Mouse (Mus musculus): Measurements from ENCODE around the gene Ripor1. TPM values are rescaled to one million over a fixed set of nuclear protein-coding genes. Genes with fewer than 3 reads are reported as not detected.

The Ripor1 gene
- polyA plus RNA-seq, 1 experiment from 2014 or later, result 33.0 TPM

GRCm38 (mm10) chr8:105571810-105572209 lies 33.2 kb upstream of the Ripor1 start:
- Histone ChIP-seq H3K4me3 (ENCODE audit: low read depth, low read length) (no peak overlapping the region), H3K36me3 (ENCODE audit: control insufficient read depth, insufficient read depth, low read length) (no peaks in the 10 kb centered on the region), H3K9me3 (ENCODE audit: control insufficient read depth, low read length) (no peaks in the 10 kb centered on the region), H3K4me2 (no peak overlapping the region), H3K9ac (ENCODE audit: low read depth, low read length) (no peak overlapping the region), H3K27ac (ENCODE audit: low read depth, low read length) (no peak overlapping the region), H3K4me1 (replicated peaks; ENCODE audit: control insufficient read depth, insufficient read depth, low read length) (peaks cover 6% of the 10 kb centered on the region), H3K27me3 (replicated peaks; ENCODE audit: control insufficient read depth, insufficient read depth, low read length) (peaks cover 2% of the 10 kb centered on the region; the same call in 1 of the 2 replicates)
- WGBS, result 79% methylated on average over 9 of the region's 9 CpGs
- ATAC-seq (replicated peaks; ENCODE audit: low FRiP score) (no peak), DNase-seq (ENCODE audit: low spot score) (no peak)

- H3K27ac ChIP-seq (ENCODE audit: low read depth, low read length), result no peak overlapping the region
- no peak overlapping the region for H3K4me3 ChIP-seq (ENCODE audit: low read depth, low read length)
- no peak overlapping the region for H3K4me2 ChIP-seq
- no peaks in the 10 kb centered on the region for H3K9me3 ChIP-seq (ENCODE audit: control insufficient read depth, low read length)
- H3K27me3 ChIP-seq (replicated peaks; ENCODE audit: control insufficient read depth, insufficient read depth, low read length), result no peaks in the 10 kb centered on the region
- DNase-seq (ENCODE audit: low spot score) (no peak), ATAC-seq (replicated peaks; ENCODE audit: low FRiP score) (no peak)
- H3K4me1 ChIP-seq (replicated peaks; ENCODE audit: control insufficient read depth, insufficient read depth, low read length), result no peaks in the 10 kb centered on the region
- no peak overlapping the region for H3K9ac ChIP-seq (ENCODE audit: low read depth, low read length)
- no peaks in the 10 kb centered on the region for H3K36me3 ChIP-seq (ENCODE audit: control insufficient read depth, insufficient read depth, low read length)
Observed at GRCm38 (mm10) chr8:105573427-105573826, 31.6 kb upstream of the Ripor1 start.

DNA sequence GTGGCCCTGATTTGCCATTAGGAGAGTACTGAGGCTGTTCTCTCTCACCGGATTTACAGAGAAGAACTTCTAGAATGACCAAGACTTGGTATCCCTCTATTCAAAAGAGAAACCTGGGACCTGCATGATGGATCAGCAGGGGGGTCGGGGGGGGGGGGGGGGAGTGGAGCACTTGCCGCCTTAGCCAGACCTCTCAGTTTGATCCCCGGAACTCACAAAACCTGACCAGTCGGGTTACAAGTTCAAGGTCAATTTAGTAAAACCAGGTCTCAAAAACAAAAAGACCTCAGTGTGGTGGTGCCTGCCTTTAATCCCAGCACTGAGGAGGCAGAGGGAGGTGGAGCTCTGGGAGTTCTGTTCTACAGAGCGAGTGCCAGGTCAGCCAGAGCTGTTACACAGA lies 30.3 kb upstream of the Ripor1 start:
- no peak overlapping the region for H3K27ac ChIP-seq (ENCODE audit: low read depth, low read length)
- H3K4me1 ChIP-seq (replicated peaks; ENCODE audit: control insufficient read depth, insufficient read depth, low read length), result no peaks in the 10 kb centered on the region

GRCm38 (mm10) chr8:105575538-105575937 lies 29.5 kb upstream of the Ripor1 start:
- ATAC-seq (replicated peaks; ENCODE audit: low FRiP score) (no peak), DNase-seq (ENCODE audit: low spot score) (no peak)
- Histone ChIP-seq H3K27ac (ENCODE audit: low read depth, low read length) (no peak overlapping the region), H3K27me3 (replicated peaks; ENCODE audit: control insufficient read depth, insufficient read depth, low read length) (no peaks in the 10 kb centered on the region), H3K9ac (ENCODE audit: low read depth, low read length) (no peak overlapping the region), H3K36me3 (ENCODE audit: control insufficient read depth, insufficient read depth, low read length) (no peaks in the 10 kb centered on the region), H3K4me2 (no peak overlapping the region), H3K9me3 (ENCODE audit: control insufficient read depth, low read length) (no peaks in the 10 kb centered on the region), H3K4me1 (replicated peaks; ENCODE audit: control insufficient read depth, insufficient read depth, low read length) (no peaks in the 10 kb centered on the region), H3K4me3 (ENCODE audit: low read depth, low read length) (no peak overlapping the region)
- WGBS, result 74% methylated on average over 3 of the region's 3 CpGs

More for the DNA sequence above, 30.3 kb upstream of the Ripor1 start:
- Histone ChIP-seq H3K4me2 (no peak overlapping the region), H3K36me3 (ENCODE audit: control insufficient read depth, insufficient read depth, low read length) (no peaks in the 10 kb centered on the region), H3K9me3 (ENCODE audit: control insufficient read depth, low read length) (no peaks in the 10 kb centered on the region), H3K27me3 (replicated peaks; ENCODE audit: control insufficient read depth, insufficient read depth, low read length) (no peaks in the 10 kb centered on the region), H3K4me3 (ENCODE audit: low read depth, low read length) (no peak overlapping the region), H3K9ac (ENCODE audit: low read depth, low read length) (no peak overlapping the region)
- no peak for DNase-seq (ENCODE audit: low spot score)
- 41% methylated on average over 6 of the region's 6 CpGs for WGBS
- ATAC-seq (replicated peaks; ENCODE audit: low FRiP score), result no peak

DNA sequence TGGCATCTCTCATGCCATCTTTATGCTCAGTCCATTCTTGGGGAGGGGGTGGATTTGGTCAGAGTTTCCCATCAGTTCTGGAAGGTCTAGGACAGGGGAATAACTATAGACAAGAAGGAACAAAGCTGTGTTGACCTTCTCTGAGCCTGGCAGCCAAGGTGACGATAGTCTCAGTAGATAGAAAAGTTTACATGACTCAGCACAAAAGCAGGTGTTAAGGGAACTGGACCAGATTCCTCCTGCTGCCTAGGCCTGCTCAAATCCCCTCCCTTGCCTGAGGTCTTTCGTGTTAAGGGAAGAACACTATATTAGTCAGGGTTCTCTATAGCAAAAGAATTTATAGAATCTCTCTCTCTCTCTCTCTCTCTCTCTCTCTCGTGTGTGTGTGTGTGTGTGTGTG lies 25.3 kb upstream of the Ripor1 start:
- Histone ChIP-seq H3K4me1 (replicated peaks; ENCODE audit: control insufficient read depth, insufficient read depth, low read length) (no peaks in the 10 kb centered on the region), H3K9me3 (ENCODE audit: control insufficient read depth, low read length) (no peaks in the 10 kb centered on the region), H3K4me2 (no peak overlapping the region), H3K4me3 (ENCODE audit: low read depth, low read length) (no peak overlapping the region), H3K36me3 (ENCODE audit: control insufficient read depth, insufficient read depth, low read length) (no peaks in the 10 kb centered on the region), H3K27ac (ENCODE audit: low read depth, low read length) (no peak overlapping the region), H3K9ac (ENCODE audit: low read depth, low read length) (no peak overlapping the region), H3K27me3 (replicated peaks; ENCODE audit: control insufficient read depth, insufficient read depth, low read length) (no peaks in the 10 kb centered on the region)
- 57% methylated on average over 3 of the region's 3 CpGs for WGBS
- DNase-seq (ENCODE audit: low spot score) (no peak), ATAC-seq (replicated peaks; ENCODE audit: low FRiP score) (no peak)

DNA sequence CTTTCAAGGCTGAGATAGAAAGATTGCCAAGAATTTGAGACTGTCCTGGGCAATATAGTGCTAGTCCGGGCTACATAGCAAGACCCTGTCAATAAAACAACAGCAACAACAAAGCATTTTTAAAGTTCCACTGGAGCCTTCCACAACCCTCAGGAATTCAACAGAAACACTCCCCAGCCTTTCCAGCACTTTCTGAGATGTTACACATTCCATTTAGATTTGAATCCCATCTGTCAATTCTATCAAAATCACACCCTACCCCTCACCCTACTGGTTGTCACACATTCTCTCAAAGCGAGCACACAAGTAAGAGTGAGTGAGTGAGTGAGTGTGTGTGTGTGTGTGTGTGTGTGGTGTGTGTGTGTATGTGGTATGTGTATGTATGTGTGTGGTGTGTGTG lies 12.6 kb upstream of the Ripor1 start:
- H3K27ac ChIP-seq (ENCODE audit: low read depth, low read length), result no peak overlapping the region
- ATAC-seq (replicated peaks; ENCODE audit: low FRiP score) (no peak), DNase-seq (ENCODE audit: low spot score) (no peak)
- 82% methylated on average over 2 of the region's 2 CpGs for WGBS
- H3K9me3 ChIP-seq (ENCODE audit: control insufficient read depth, low read length), result no peaks in the 10 kb centered on the region
- H3K4me2 ChIP-seq, result no peak overlapping the region
- H3K36me3 ChIP-seq (ENCODE audit: control insufficient read depth, insufficient read depth, low read length), result no peaks in the 10 kb centered on the region
- H3K4me1 ChIP-seq (replicated peaks; ENCODE audit: control insufficient read depth, insufficient read depth, low read length), result peaks cover 12% of the 10 kb centered on the region
- H3K4me3 ChIP-seq (ENCODE audit: low read depth, low read length), result no peak overlapping the region
- peaks cover 3% of the 10 kb centered on the region for H3K27me3 ChIP-seq (replicated peaks; ENCODE audit: control insufficient read depth, insufficient read depth, low read length)
- H3K9ac ChIP-seq (ENCODE audit: low read depth, low read length), result no peak overlapping the region

- 16% methylated on average over 15 of the region's 15 CpGs for WGBS
- DNase-seq (ENCODE audit: low spot score), result peak; percentile 41
- peaks cover 12% of the 10 kb centered on the region for H3K4me1 ChIP-seq (replicated peaks; ENCODE audit: control insufficient read depth, insufficient read depth, low read length)
- H3K4me3 ChIP-seq (ENCODE audit: low read depth, low read length), result no peak overlapping the region
- H3K27me3 ChIP-seq (replicated peaks; ENCODE audit: control insufficient read depth, insufficient read depth, low read length), result peaks cover 3% of the 10 kb centered on the region
- peak overlapping the region; percentile 43 for H3K4me2 ChIP-seq
- H3K9ac ChIP-seq (ENCODE audit: low read depth, low read length), result no peak overlapping the region
- peak overlapping the region; percentile 52; the same call in 1 of the 2 replicates for H3K27ac ChIP-seq (ENCODE audit: low read depth, low read length)
- H3K36me3 ChIP-seq (ENCODE audit: control insufficient read depth, insufficient read depth, low read length), result no peaks in the 10 kb centered on the region
- H3K9me3 ChIP-seq (ENCODE audit: control insufficient read depth, low read length), result no peaks in the 10 kb centered on the region
- ATAC-seq (replicated peaks; ENCODE audit: low FRiP score), result 0 out of 2 replicates have a peak, but pooled peaks have one; percentile 42
Observed at GRCm38 (mm10) chr8:105593859-105594258, 11.2 kb upstream of the Ripor1 start.

DNA sequence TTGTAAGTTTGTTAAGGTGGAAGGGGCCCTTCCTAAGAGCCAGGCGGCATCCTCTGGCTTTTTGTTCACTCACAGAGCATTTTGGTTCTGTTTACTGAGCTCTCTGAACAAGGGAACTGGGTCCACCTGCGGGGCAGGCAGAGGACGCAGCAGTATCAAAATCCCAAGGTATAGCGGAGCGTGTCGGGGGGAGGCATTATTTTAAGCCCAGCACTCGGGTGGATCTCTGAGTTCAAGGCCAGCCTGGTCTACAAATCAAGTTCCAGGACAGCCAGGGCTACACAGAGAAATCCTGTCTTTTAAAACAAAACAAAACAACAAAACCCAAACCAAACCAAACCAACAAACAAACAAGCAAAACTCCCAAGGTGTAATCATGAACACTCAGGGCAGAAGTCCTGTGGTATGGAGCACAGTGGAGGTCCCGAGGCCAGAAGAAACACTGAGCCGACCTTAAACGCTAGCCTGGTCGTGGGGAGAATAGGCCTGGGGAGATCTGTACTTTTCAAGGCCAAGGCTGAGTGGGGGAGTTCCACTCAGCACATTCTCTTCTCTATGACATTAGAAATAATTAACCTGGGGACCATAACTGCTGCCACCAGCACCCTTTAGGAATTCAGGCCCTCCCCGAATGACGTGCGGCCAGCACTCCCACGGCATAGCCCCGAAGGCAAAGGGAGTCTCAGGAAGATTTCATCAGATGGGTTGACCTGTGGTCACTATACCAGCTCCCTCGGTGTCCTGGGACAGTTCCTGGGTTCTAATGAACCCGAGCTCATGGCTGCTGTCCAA lies 10.4 kb upstream of the Ripor1 start:
- Histone ChIP-seq H3K27me3 (replicated peaks; ENCODE audit: control insufficient read depth, insufficient read depth, low read length) (peaks cover 3% of the 10 kb centered on the region), H3K9me3 (ENCODE audit: control insufficient read depth, low read length) (no peaks in the 10 kb centered on the region), H3K36me3 (ENCODE audit: control insufficient read depth, insufficient read depth, low read length) (no peaks in the 10 kb centered on the region), H3K4me2 (peak overlapping the region; percentile 43), H3K27ac (ENCODE audit: low read depth, low read length) (peak overlapping the region; percentile 52; the same call in 1 of the 2 replicates), H3K4me3 (ENCODE audit: low read depth, low read length) (no peak overlapping the region), H3K9ac (ENCODE audit: low read depth, low read length) (no peak overlapping the region), H3K4me1 (replicated peaks; ENCODE audit: control insufficient read depth, insufficient read depth, low read length) (peaks cover 12% of the 10 kb centered on the region)
- WGBS, result 70% methylated on average over 18 of the region's 18 CpGs
- ATAC-seq (replicated peaks; ENCODE audit: low FRiP score) (no peak), DNase-seq (ENCODE audit: low spot score) (no peak)
